Comparison of ENCODE assay signal across 27 mouse cellular contexts in genomic region chr3:6004423-6004822, GRCm38 (mm10).
DNase-seq lines count a peak whose midpoint lies in the region; ATAC-seq and TF ChIP-seq lines count a peak whose summit lies in the region.
"Had no signal": no experiment of that assay in that cellular context is flagged by ENCODE, and none has a peak within 500 bp of the region (broad histone marks: within the 10 kb centered on the region; RNA-seq: fewer than 3 reads in every experiment).

No protein-coding gene starts in this region.

- H3K9me3 ChIP-seq in forebrain, postnatal 0 days (ENCODE audit: low read length), result no peaks in the 10 kb centered on the region
- no peaks in the 10 kb centered on the region for H3K9me3 ChIP-seq in forebrain, embryonic 15.5 days
- H3K9me3 ChIP-seq: embryonic facial prominence, embryonic 12.5 days; embryonic facial prominence, embryonic 15.5 days; forebrain, embryonic 12.5 days; heart, embryonic 12.5 days; heart, embryonic 15.5 days; hindbrain, embryonic 10.5 days; hindbrain, embryonic 13.5 days; intestine, embryonic 15.5 days had no signal

- H3K36me3 ChIP-seq in forebrain, postnatal 0 days (ENCODE audit: insufficient read depth), result no peaks in the 10 kb centered on the region
- H3K36me3 ChIP-seq in forebrain, embryonic 15.5 days, result no peaks in the 10 kb centered on the region
- H3K36me3 ChIP-seq: embryonic facial prominence, embryonic 12.5 days; embryonic facial prominence, embryonic 15.5 days; forebrain, embryonic 12.5 days; heart, embryonic 12.5 days; heart, embryonic 15.5 days; hindbrain, embryonic 10.5 days; hindbrain, embryonic 13.5 days; intestine, embryonic 15.5 days had no signal

- no peak overlapping the region for H3K27ac ChIP-seq in forebrain, postnatal 0 days (ENCODE audit: low read depth, low read length)
- no peak overlapping the region for H3K27ac ChIP-seq in forebrain, embryonic 15.5 days (replicated peaks)
- H3K27ac ChIP-seq: embryonic facial prominence, embryonic 12.5 days; embryonic facial prominence, embryonic 15.5 days; forebrain, embryonic 12.5 days; gastrocnemius, adult 2 months; heart, embryonic 15.5 days; hindbrain, embryonic 10.5 days; hindbrain, embryonic 13.5 days; intestine, embryonic 15.5 days had no signal

- no peaks in the 10 kb centered on the region for H3K4me1 ChIP-seq in forebrain, postnatal 0 days (ENCODE audit: insufficient read depth)
- H3K4me1 ChIP-seq in forebrain, embryonic 15.5 days, result no peaks in the 10 kb centered on the region
- H3K4me1 ChIP-seq: embryonic facial prominence, embryonic 12.5 days; embryonic facial prominence, embryonic 15.5 days; forebrain, embryonic 12.5 days; heart, embryonic 12.5 days; heart, embryonic 15.5 days; hindbrain, embryonic 10.5 days; hindbrain, embryonic 13.5 days; intestine, embryonic 15.5 days had no signal

- TF ChIP-seq CTCF in forebrain, postnatal 0 days (IDR thresholded peaks at IDR 0.05; ENCODE audit: low read depth), result no peak

- no peak overlapping the region for H3K4me3 ChIP-seq in forebrain, postnatal 0 days (ENCODE audit: low read depth, low read length)
- H3K4me3 ChIP-seq in forebrain, embryonic 15.5 days, result no peak overlapping the region
- H3K4me3 ChIP-seq: embryonic facial prominence, embryonic 12.5 days; embryonic facial prominence, embryonic 15.5 days; forebrain, embryonic 12.5 days; gastrocnemius, adult 2 months; heart, embryonic 12.5 days; heart, embryonic 15.5 days; hindbrain, embryonic 10.5 days; hindbrain, embryonic 13.5 days; intestine, embryonic 15.5 days had no signal

- peak; percentile 61 for ATAC-seq in forebrain, postnatal 0 days
- no peak; the same call in 1 of the 2 replicates for ATAC-seq in forebrain, embryonic 15.5 days (replicated peaks)
- ATAC-seq: activated CD4-positive, CD25-positive, alpha-beta regulatory T cell, adult 4 months; hindbrain, embryonic 16.5 days; intestine, embryonic 15.5 days had no signal

- H3K4me2 ChIP-seq in forebrain, postnatal 0 days (ENCODE audit: low read depth), result no peak overlapping the region
- H3K4me2 ChIP-seq in forebrain, embryonic 15.5 days (replicated peaks), result no peak overlapping the region
- H3K4me2 ChIP-seq: embryonic facial prominence, embryonic 12.5 days; embryonic facial prominence, embryonic 15.5 days; forebrain, embryonic 12.5 days; heart, embryonic 12.5 days; heart, embryonic 15.5 days; hindbrain, embryonic 13.5 days; intestine, embryonic 15.5 days had no signal

- H3K27me3 ChIP-seq in forebrain, postnatal 0 days (ENCODE audit: insufficient read depth, low read length), result no peaks in the 10 kb centered on the region
- H3K27me3 ChIP-seq in forebrain, embryonic 15.5 days, result no peaks in the 10 kb centered on the region
- H3K27me3 ChIP-seq: embryonic facial prominence, embryonic 12.5 days; embryonic facial prominence, embryonic 15.5 days; forebrain, embryonic 12.5 days; heart, embryonic 12.5 days; heart, embryonic 15.5 days; hindbrain, embryonic 13.5 days; intestine, embryonic 15.5 days had no signal

- peak; percentile 26 to 36 for DNase-seq in cerebellum, postnatal 14 days
- DNase-seq in cerebellum, postnatal 36 days, result no peak
- peak; percentile 26 for DNase-seq in forebrain, postnatal 0 days
- DNase-seq in adipocyte (ENCODE audit: low spot score), result peak; percentile 49
- DNase-seq in heart, adult 11 months, result no peak
- DNase-seq: adrenal gland, adult 2 months; adrenal gland, postnatal 25 days; cerebellum, adult 18-20 months; cerebellum, adult 9-11 months; gastrocnemius, adult 2 months; gastrocnemius, postnatal 14 days; heart, adult 18-20 months; heart, postnatal 10 days; heart, postnatal 36 days; kidney, adult 11 months; kidney, adult 8-10 months had no signal

- WGBS in forebrain, postnatal 0 days, result 63% methylated on average over 1 of the region's 1 CpGs
- WGBS in forebrain, embryonic 15.5 days, result 66% methylated on average over 1 of the region's 1 CpGs

- no peak overlapping the region for H3K9ac ChIP-seq in forebrain, postnatal 0 days
- no peak overlapping the region for H3K9ac ChIP-seq in forebrain, embryonic 15.5 days (replicated peaks)
- H3K9ac ChIP-seq: embryonic facial prominence, embryonic 12.5 days; embryonic facial prominence, embryonic 15.5 days; forebrain, embryonic 12.5 days; heart, embryonic 12.5 days; heart, embryonic 15.5 days; hindbrain, embryonic 13.5 days; intestine, embryonic 15.5 days had no signal

Comparison
In these comparisons a context has a peak if more than half of its experiments do, and no peak if none do; other contexts are left out.
1. DNase-seq: peak in cerebellum, postnatal 14 days (2 of 2), forebrain, postnatal 0 days (single experiment) and adipocyte (single experiment); none in cerebellum, postnatal 36 days (0 of 2) and heart, adult 11 months (single experiment).